In genomic region chr4:57538029-57538688, GRCm38 (mm10) we compare ENCODE assay signal across 13 mouse cellular contexts. TPM values are rescaled to one million over a fixed set of nuclear protein-coding genes. Genes with fewer than 3 reads are reported as not detected.
DNase-seq lines count a peak whose midpoint lies in the region; ATAC-seq and TF ChIP-seq lines count a peak whose summit lies in the region.
"Had no signal": no experiment of that assay in that cellular context is flagged by ENCODE, and none has a peak within 500 bp of the region (broad histone marks: within the 10 kb centered on the region; RNA-seq: fewer than 3 reads in every experiment).

No protein-coding gene starts in this region.

- no peak overlapping the region for H3K9ac ChIP-seq in hindbrain, embryonic 12.5 days
- H3K9ac ChIP-seq: forebrain, postnatal 0 days; liver, embryonic 13.5 days had no signal

- peak; percentile 26 for DNase-seq in hindbrain, embryonic 10.5 days (ENCODE audit: low spot score)
- no peak for DNase-seq in Patski (ENCODE audit: low read depth, low spot score)
- peak; percentile 77 for DNase-seq in fibroblast of lung, adult 2 months (ENCODE audit: low read depth)
- peak; percentile 72 for DNase-seq in lung, postnatal 10 days
- no peak for DNase-seq in cerebellum, adult 9-10 months
- no peak for DNase-seq in left cerebral cortex, adult 8-10 months (ENCODE audit: low spot score in 2 of 2)
- no peak for DNase-seq in cerebellum, postnatal 36 days
- DNase-seq: cerebellum, adult 9-11 months; forebrain, postnatal 0 days; liver, embryonic 13.5 days; right cerebral cortex, postnatal 14 days had no signal

- WGBS in hindbrain, embryonic 10.5 days, result 22% methylated on average over 4 of the region's 4 CpGs
- WGBS in hindbrain, embryonic 12.5 days, result 19% methylated on average over 4 of the region's 4 CpGs

- H3K4me1 ChIP-seq in hindbrain, embryonic 10.5 days (replicated peaks), result peaks cover 10% of the 10 kb centered on the region
- H3K4me1 ChIP-seq in hindbrain, embryonic 12.5 days, result peaks cover 6% of the 10 kb centered on the region
- H3K4me1 ChIP-seq: liver, embryonic 13.5 days had no signal

- H3K4me2 ChIP-seq in hindbrain, embryonic 12.5 days (replicated peaks), result no peak overlapping the region
- H3K4me2 ChIP-seq: liver, embryonic 13.5 days had no signal

- no peaks in the 10 kb centered on the region for H3K36me3 ChIP-seq in hindbrain, embryonic 10.5 days
- no peaks in the 10 kb centered on the region for H3K36me3 ChIP-seq in hindbrain, embryonic 12.5 days
- H3K36me3 ChIP-seq: liver, embryonic 13.5 days had no signal

- H3K27ac ChIP-seq in hindbrain, embryonic 10.5 days, result peak overlapping the region; percentile 50; the same call in 1 of the 2 replicates
- H3K27ac ChIP-seq in hindbrain, embryonic 12.5 days, result no peak overlapping the region
- H3K27ac ChIP-seq: liver, embryonic 13.5 days had no signal

- ATAC-seq in hindbrain, embryonic 12.5 days (ENCODE audit: low FRiP score), result no peak
- ATAC-seq in Patski, result peak; percentile 60
- ATAC-seq: forebrain, postnatal 0 days had no signal

- TF ChIP-seq CTCF in Patski (IDR thresholded peaks at IDR 0.05), result no peak

- in situ Hi-C loops in Patski (cut with MboI; ENCODE audit: low pct_unique_long_range_greater_than_20kb), result no loop called here

- H3K27me3 ChIP-seq in hindbrain, embryonic 10.5 days (ENCODE audit: insufficient read depth, poor library complexity, severe bottlenecking), result no peaks in the 10 kb centered on the region
- no peaks in the 10 kb centered on the region for H3K27me3 ChIP-seq in hindbrain, embryonic 12.5 days
- H3K27me3 ChIP-seq in Patski, result no peaks in the 10 kb centered on the region
- H3K27me3 ChIP-seq: CH12.LX; liver, embryonic 13.5 days had no signal

- POLR2A ChIA-PET in Patski (lab: Charles Lee), result interaction anchor here (0.7 kb wide), 1 partner anchor 347 kb away, joined by 3 read pairs; no protein-coding TSS in a partner anchor

- CTCF ChIA-PET in Patski (lab: Charles Lee), result interaction anchor here (1.3 kb wide), 1 partner anchor 47 kb away, joined by 4 read pairs; no protein-coding TSS in a partner anchor

- H3K4me3 ChIP-seq in hindbrain, embryonic 10.5 days, result no peak overlapping the region
- H3K4me3 ChIP-seq in hindbrain, embryonic 12.5 days, result no peak overlapping the region
- H3K4me3 ChIP-seq: liver, embryonic 13.5 days had no signal

- no peaks in the 10 kb centered on the region for H3K9me3 ChIP-seq in hindbrain, embryonic 10.5 days
- no peaks in the 10 kb centered on the region for H3K9me3 ChIP-seq in hindbrain, embryonic 12.5 days (replicated peaks)
- H3K9me3 ChIP-seq: liver, embryonic 13.5 days had no signal

RNA-seq across cellular contexts. Expression of gene Pakap, which starts 29.8 kb away (rescaled TPM):
- 25.3 and 32.6 TPM in 2 replicates for polyA plus RNA-seq in hindbrain, embryonic 10.5 days (2016; fragmentation: Nextera tagmentation; extraction: Ambion mirVana)
- 28.1 and 36.1 TPM in 2 replicates for polyA plus RNA-seq in hindbrain, embryonic 12.5 days (2016; fragmentation: Nextera tagmentation; extraction: Ambion mirVana)
- 1.6 TPM for polyA plus RNA-seq in Patski (2021)
- 10 to 100 TPM; 19.2 to 22.2 (median 20.2) TPM for total RNA-seq in left cerebral cortex, adult 8-10 months (2022)

Comparison
In these comparisons a context has a peak if more than half of its experiments do, and no peak if none do; other contexts are left out.
1. DNase-seq: peak in hindbrain, embryonic 10.5 days (single experiment), fibroblast of lung, adult 2 months (single experiment) and lung, postnatal 10 days (single experiment); none in Patski (single experiment), cerebellum, adult 9-10 months (single experiment), left cerebral cortex, adult 8-10 months (0 of 2) and cerebellum, postnatal 36 days (0 of 2).
2. RNA of gene Pakap, which starts 29.8 kb away (polyA plus RNA-seq): 28.1 to 36.1 TPM in hindbrain, embryonic 12.5 days and 25.3 to 32.6 TPM in hindbrain, embryonic 10.5 days; 1.6 TPM in Patski (single experiment); every median in the first group is over 10 times any median in the second.